Mouse (Mus musculus): Measurements from ENCODE around the gene Stambp.

The Stambp gene

DNA sequence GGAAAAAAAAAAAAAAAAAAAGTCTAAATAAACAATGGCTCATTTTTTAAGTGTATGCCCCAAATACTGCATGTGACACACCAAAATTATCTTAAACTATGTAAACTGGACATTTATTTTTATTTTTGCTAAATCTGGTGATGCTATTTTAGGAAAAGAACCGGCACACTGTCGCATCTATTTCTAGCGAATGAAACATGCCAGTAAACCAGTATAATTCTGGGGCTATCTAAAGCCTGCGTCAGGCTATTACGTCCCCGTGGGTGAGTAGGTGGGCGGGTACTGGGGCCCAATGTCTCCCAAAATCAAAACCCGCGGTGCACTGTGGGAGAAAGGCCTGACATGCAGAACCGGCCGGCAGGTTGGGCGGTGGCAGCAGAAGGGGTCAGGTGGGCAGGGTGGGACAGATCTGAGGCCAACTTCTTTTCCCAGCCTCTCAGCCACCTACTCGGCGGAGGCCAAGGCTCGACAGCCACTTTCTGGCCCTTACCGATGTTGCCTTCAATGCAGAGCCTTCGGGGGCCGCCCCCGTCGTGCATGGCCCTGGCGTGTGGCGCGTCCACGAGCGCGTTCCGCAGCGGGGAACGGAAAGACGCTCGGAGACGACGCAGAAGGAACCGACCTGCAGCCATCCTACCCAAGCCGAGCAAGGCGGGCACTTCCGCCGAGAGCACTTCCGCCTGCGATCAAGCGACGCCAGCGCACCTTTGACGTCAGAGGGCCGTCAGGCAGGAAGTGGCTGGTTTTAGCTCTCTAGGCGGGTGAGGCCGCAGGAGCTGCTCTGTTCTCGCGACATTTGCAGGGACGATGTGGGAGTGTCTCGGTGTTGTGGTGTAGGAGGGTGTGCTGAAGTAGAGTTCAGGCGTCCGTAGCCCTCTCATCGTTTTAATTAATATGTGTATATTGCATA lies 66.0 kb downstream of the Stambp start, which contains the start of gene Dguok:
TSS of gene Dguok (minus strand) at position 712 of the 910 bp plus-strand sequence.
- in situ Hi-C loops (cut with MboI; ENCODE audit: unreplicated experiment in 2 of 2): loop anchor here (5.0 to 25.0 kb wide), 4 partner anchors 384 to 744 kb away; partner anchors contain the start of genes Ccdc142 (in 1 of the 2), Gm42688 (in 1 of the 2), Hk2 (in 1 of the 2) and Mrpl53 (in 1 of the 2)

DNA sequence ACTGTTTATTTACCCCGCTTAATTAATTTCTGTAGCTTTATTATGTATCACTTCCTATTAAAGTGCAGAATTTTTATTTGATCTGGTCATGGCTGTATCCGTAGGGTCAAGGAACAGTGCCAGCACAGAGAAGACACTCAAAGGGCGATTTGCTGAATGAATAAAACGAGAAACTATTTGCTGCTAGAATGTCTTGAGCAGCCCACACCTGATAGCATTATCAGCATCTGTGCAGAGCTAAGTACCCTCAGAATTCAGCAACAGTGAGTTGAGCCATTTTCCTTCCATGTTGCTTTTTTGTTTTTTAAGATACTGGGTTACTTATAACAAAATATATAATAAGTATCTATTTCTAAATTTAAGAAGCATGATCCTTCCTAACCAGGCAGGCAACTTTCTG lies 67.0 kb downstream of the Stambp start:
- in situ Hi-C loops (cut with MboI; ENCODE audit: unreplicated experiment in 2 of 2): loop anchor here (5.0 to 25.0 kb wide), 4 partner anchors 383 to 743 kb away; partner anchors contain the start of genes Ccdc142 (in 1 of the 2), Gm42688 (in 1 of the 2), Hk2 (in 1 of the 2) and Mrpl53 (in 1 of the 2)

DNA sequence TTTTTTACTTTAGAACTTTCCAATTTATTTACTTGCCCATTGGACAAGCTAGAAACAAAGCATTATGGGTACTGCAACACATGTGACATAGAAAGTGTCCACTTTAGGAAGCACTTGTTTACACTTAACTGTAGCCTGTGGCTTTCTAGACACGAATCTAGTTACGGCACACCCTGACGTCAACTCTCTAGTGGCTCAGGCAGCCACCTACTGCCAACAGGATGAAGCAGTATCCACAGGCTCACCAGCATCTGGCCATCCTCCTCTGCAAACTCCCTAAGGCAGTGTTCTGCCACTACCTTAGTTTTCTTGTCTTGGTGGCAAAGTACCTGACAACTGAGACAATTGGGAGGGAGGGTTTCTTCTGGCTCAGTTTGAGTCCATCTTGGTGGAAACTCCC lies 69.2 kb downstream of the Stambp start:
- in situ Hi-C loops (cut with MboI; ENCODE audit: unreplicated experiment in 2 of 2): loop anchor here (5.0 to 25.0 kb wide), 3 partner anchors 41 to 741 kb away; partner anchors contain the start of genes Ccdc142 (in 1 of the 2), Gm42688 (in 1 of the 2), Hk2 (in 1 of the 2) and Mrpl53 (in 1 of the 2)

DNA sequence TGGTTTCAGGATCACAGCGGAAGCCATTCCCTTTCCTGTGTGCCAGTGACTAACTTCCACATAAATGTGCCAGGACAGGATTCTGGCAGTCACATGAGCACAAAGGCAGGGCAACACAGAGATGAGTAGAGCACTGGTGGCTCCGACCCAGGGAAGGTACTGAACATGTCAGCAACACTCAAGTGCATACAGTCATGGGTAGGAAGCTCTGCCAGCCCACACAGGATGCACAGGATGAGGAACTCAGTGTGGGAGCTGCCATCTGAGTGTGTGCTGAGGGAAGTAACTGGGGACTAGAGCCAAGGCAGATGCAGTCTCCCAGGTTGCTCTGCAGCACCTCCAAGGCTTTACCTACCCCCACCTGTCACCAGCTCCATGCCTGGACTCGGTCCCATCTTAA lies 69.9 kb downstream of the Stambp start:
- in situ Hi-C loops (cut with MboI; ENCODE audit: unreplicated experiment in 2 of 2): loop anchor here (5.0 to 25.0 kb wide), 3 partner anchors 40 to 740 kb away; partner anchors contain the start of genes Ccdc142 (in 1 of the 2), Gm42688 (in 1 of the 2), Hk2 (in 1 of the 2) and Mrpl53 (in 1 of the 2)

DNA sequence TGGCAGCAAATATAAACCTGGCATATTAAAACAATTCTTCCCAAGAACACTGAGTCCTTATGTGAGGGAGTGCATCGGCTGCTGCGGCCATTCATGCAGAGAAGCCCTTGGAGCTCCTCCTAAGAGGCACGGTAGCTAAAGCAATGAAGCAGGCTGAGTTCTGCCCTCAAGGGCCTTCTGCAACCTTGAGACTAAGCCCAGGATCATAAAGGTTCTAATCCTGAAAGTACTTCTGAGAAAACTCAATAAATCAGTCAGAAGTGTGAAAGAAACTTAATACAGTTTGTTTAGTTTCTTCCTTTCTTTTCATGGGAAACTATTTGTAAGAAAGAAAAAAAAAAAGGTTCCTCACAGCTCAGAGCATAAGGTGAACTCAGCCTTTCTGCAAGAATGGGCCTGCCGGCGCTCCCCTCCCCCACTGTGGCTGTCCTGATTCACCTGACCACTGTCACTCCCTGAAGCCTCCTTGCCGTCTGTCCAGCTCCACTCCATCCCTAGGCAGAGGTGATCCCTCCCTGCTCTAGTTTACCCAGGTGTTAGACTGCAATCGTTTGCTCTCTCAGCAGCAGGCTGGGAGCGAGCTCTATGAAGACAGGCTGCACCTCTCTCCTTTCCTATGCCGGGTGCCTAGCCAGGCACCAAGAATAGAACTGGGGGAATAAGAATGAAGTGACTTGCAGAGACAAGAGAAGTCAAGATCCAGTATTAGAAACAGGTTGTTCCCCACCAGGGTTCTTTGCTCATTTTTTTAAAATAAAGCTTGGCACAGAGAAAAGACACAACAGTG lies 70.8 kb downstream of the Stambp start:
- in situ Hi-C loops (cut with MboI; ENCODE audit: unreplicated experiment in 2 of 2): loop anchor here (5.0 to 25.0 kb wide), 3 partner anchors 39 to 739 kb away; partner anchors contain the start of genes Ccdc142 (in 1 of the 2), Gm42688 (in 1 of the 2), Hk2 (in 1 of the 2) and Mrpl53 (in 1 of the 2)

DNA sequence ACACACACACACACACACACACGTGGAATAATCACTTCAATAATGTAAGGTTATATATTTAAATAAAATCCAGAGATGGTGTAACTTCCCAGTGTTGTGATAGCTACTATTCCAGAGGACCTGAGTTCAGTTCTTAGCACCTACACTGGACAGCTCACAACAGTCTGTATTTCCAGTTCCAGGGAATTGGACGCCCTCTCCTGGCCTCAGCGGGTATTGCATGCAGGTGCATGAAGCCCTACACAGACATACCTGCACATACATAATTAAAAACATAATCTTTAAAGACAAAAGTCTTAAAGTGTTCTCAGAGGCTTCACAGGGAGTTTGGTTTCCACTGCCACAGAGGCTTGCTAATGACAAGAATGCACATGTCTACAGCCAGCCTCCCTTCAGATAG lies 72.1 kb downstream of the Stambp start:
- in situ Hi-C loops (cut with MboI; ENCODE audit: unreplicated experiment in 2 of 2): loop anchor here (5.0 to 25.0 kb wide), 3 partner anchors 38 to 738 kb away; partner anchors contain the start of genes Ccdc142 (in 1 of the 2), Gm42688 (in 1 of the 2), Hk2 (in 1 of the 2) and Mrpl53 (in 1 of the 2)

DNA sequence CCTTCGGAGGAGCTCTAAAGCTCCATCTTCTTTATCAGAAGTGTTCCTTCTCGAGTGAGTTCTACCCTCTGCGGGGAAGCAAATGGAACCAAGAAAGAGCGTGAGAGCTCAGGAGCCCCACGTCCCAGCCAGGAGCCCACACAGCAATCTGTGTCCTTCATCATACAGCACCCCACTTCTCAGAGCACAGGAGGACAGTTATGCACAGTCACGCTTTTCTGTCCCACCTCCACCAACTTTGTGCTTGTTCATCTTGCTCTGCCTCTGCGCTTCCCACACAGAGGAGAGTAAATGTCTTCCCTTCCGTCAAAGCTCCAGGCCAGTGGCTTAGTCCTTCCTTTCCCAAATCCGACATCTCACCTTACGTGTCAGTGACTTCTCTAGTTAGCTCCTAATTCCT lies 73.5 kb downstream of the Stambp start:
- in situ Hi-C loops (cut with MboI; ENCODE audit: unreplicated experiment in 2 of 2): no loop called here

DNA sequence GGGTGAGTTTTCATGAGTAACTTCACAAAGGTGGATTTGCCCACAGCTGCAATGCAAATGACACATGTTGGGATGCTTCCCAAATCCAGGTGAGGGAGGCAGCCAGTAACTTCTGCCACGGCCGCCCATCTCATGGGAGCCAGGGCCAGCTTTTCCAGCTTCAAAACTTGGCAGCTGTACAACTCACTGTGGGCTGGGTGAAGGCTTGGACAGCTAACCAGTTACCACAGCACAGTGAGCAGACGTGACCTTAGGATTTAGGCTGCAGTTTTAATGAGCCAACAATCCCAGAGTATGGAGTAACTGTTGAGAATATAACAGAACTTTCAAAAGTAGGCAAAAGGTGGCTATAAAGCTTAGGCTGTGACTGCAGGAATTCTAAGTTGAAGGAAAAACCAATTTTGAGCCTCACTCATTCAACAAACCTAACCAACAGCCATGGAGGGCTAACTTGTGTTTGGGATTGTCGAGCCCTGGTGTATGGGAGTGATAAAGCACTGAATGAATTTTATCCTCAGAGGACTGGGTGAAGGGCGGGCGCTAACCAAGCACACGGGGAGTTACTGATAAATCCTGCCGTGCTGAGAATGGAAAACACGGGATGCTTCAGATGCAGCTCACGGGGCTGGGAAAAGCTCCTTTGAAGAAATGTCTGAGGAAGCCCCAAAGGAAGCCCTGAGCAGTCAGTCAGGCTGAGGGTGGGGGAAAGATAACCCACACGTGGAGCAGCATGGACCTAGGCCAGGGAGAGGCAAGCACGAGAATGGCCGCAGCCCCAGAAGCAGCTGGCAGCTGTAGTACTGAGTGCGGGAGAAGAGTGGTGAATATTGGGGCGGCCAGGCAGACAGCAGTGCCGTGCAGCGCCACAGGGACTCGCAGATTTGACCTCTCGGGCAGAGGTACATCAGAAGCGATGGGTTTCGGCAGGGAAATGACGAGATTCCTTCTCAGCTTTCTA lies 75.5 kb downstream of the Stambp start:
- in situ Hi-C loops (cut with MboI; ENCODE audit: unreplicated experiment in 2 of 2): no loop called here

DNA sequence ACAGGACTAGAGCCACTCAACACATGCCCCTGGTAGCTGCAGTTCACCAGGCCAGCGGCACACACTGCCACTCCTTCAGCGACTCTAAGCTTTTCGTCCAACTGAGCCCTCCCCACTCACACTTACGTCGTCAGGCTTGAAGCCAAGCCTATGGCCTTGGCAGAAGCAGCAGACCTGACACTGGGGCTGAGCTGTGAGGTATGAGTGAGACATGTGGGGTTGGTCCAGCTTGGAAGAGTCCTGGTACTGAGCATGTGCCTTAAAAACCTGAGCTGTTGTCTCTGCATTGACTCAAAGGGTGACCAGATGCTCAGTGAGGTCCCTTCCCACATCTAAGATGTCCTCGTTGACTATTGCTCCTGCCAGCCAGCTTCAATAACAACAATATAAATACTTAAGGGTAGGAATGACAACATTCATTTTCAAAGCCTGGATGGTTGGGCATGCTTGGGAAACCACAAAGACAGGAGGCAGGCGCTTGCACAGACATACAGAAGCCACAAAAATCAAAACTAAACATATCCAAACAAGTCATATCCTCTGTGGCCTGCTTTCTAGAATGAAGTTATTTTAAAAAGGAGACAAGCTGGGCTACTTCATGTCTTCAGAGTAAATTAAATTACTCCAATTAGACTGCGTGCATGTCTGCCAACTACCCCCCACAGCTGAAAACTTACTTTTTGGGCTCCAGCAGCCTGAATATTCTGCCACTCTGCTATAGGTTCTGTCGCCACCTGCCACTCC lies 76.3 kb downstream of the Stambp start:
- in situ Hi-C loops (cut with MboI; ENCODE audit: unreplicated experiment in 2 of 2): no loop called here

Measured in v-Abl transformed pro-B cells (cell line).